Mouse (Mus musculus): ENCODE measurements at regions not wholly inside any gene's neighbourhood (a gene's known extent, or its start where the extent isn't known, plus 50 kb on each side); places are given as distances from the start of the nearest gene placed in this dataset.

- H3K4me1 ChIP-seq (replicated peaks; ENCODE audit: low read depth, low read length) = peaks cover 10% of the 10 kb centered on the region
- no peak overlapping the region for H3K4me3 ChIP-seq (replicated peaks; ENCODE audit: low read length)
- H3K27me3 ChIP-seq (ENCODE audit: insufficient read depth, low read length) = peaks cover 8% of the 10 kb centered on the region; the same call in 1 of the 2 replicates
- no peak for TF ChIP-seq CTCF (conservative IDR thresholded peaks at IDR 0.05; ENCODE audit: low read length)
- TF ChIP-seq NANOG (IDR thresholded peaks at IDR 0.05; ENCODE audit: borderline replicate concordance, low read length) = no peak
- no peaks in the 10 kb centered on the region for H3K36me3 ChIP-seq (ENCODE audit: insufficient read depth, low read length)
- H3K9me3 ChIP-seq (ENCODE audit: low read length) = no peaks in the 10 kb centered on the region
Measured at GRCm38 (mm10) chr7:116609406-116609805, 105.2 kb downstream of the Nucb2 start.

DNA sequence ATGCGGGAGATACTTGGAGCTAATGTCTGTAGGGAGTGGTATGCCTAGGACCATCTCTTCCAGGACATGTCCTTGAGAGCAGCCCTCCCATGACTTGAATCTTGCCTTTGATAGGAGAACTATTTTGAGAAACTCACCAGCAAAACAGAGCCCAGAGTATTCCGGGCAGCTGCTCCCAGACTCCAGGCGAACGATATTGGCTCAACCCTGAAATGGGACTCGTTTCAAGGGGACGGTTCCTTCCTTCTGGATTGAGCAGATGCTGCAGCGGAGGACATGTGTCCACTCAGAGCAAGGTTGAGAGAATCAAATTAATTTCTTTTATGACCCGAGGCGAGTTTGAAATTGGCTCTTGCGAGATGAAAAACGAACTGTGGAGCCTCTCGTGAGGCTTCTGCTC, 105.7 kb downstream of the Nucb2 start:
- peaks cover 8% of the 10 kb centered on the region; the same call in 1 of the 2 replicates for H3K27me3 ChIP-seq (ENCODE audit: insufficient read depth, low read length)
- no peak overlapping the region for H3K4me3 ChIP-seq (replicated peaks; ENCODE audit: low read length)
- no peaks in the 10 kb centered on the region for H3K36me3 ChIP-seq (ENCODE audit: insufficient read depth, low read length)
- no peaks in the 10 kb centered on the region for H3K9me3 ChIP-seq (ENCODE audit: low read length)
- H3K4me1 ChIP-seq (replicated peaks; ENCODE audit: low read depth, low read length) = peaks cover 10% of the 10 kb centered on the region
- TF ChIP-seq CTCF (conservative IDR thresholded peaks at IDR 0.05; ENCODE audit: low read length) (no peak), POU5F1 (IDR thresholded peaks at IDR 0.05; ENCODE audit: borderline replicate concordance, low read length) (no peak), NANOG (IDR thresholded peaks at IDR 0.05; ENCODE audit: borderline replicate concordance, low read length) (no peak)

DNA sequence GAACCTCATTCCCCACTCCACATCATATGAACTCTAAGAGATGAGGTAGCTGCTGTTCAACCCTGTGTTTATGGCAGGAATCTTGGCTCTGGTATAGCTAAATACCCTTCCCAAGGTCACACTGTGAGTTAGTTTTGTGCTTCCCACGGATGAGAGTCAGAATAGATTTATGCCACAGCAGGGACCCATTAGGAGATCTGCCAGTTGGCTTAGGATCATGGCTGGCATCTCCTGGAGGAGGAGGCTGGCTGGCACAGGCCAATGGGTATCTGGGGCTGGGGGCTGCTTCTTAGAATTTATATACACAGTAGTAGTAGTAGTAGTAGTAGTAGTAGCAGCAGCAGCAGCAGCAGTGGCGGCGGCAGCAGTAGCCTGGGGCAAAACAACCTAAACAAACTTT, 111.8 kb downstream of the Nucb2 start:
- Histone ChIP-seq H3K4me3 (replicated peaks; ENCODE audit: low read length) (no peak overlapping the region), H3K4me1 (replicated peaks; ENCODE audit: low read depth, low read length) (no peaks in the 10 kb centered on the region), H3K36me3 (ENCODE audit: insufficient read depth, low read length) (no peaks in the 10 kb centered on the region), H3K9me3 (ENCODE audit: low read length) (no peaks in the 10 kb centered on the region), H3K27me3 (ENCODE audit: insufficient read depth, low read length) (0 out of 2 replicates have a peak, but pooled peaks cover 4% of the 10 kb centered on the region)
- TF ChIP-seq NANOG (IDR thresholded peaks at IDR 0.05; ENCODE audit: borderline replicate concordance, low read length) (no peak), CTCF (conservative IDR thresholded peaks at IDR 0.05; ENCODE audit: low read length) (no peak), POU5F1 (IDR thresholded peaks at IDR 0.05; ENCODE audit: borderline replicate concordance, low read length) (no peak)

- H3K36me3 ChIP-seq (ENCODE audit: insufficient read depth, low read length) = no peaks in the 10 kb centered on the region
- no peak for TF ChIP-seq POU5F1 (IDR thresholded peaks at IDR 0.05; ENCODE audit: borderline replicate concordance, low read length)
- no peak for TF ChIP-seq CTCF (conservative IDR thresholded peaks at IDR 0.05; ENCODE audit: low read length)
- TF ChIP-seq NANOG (IDR thresholded peaks at IDR 0.05; ENCODE audit: borderline replicate concordance, low read length) = no peak
- 0 out of 2 replicates have a peak, but pooled peaks cover 5% of the 10 kb centered on the region for H3K27me3 ChIP-seq (ENCODE audit: insufficient read depth, low read length)
- no peaks in the 10 kb centered on the region for H3K9me3 ChIP-seq (ENCODE audit: low read length)
- H3K4me3 ChIP-seq (replicated peaks; ENCODE audit: low read length) = no peak overlapping the region
- no peaks in the 10 kb centered on the region for H3K4me1 ChIP-seq (replicated peaks; ENCODE audit: low read depth, low read length)
Measured at GRCm38 (mm10) chr7:116619636-116620035, 115.5 kb downstream of the Nucb2 start.

- H3K4me3 ChIP-seq (replicated peaks; ENCODE audit: low read length) = no peak overlapping the region
- H3K9me3 ChIP-seq (ENCODE audit: low read length) = no peaks in the 10 kb centered on the region
- no peak for TF ChIP-seq POU5F1 (IDR thresholded peaks at IDR 0.05; ENCODE audit: borderline replicate concordance, low read length)
- TF ChIP-seq NANOG (IDR thresholded peaks at IDR 0.05; ENCODE audit: borderline replicate concordance, low read length) = no peak
- TF ChIP-seq CTCF (conservative IDR thresholded peaks at IDR 0.05; ENCODE audit: low read length) = no peak
- H3K27me3 ChIP-seq (ENCODE audit: insufficient read depth, low read length) = 0 out of 2 replicates have a peak, but pooled peaks cover 5% of the 10 kb centered on the region
- no peaks in the 10 kb centered on the region for H3K36me3 ChIP-seq (ENCODE audit: insufficient read depth, low read length)
- no peaks in the 10 kb centered on the region for H3K4me1 ChIP-seq (replicated peaks; ENCODE audit: low read depth, low read length)
Measured at GRCm38 (mm10) chr7:116620381-116620780, 116.2 kb downstream of the Nucb2 start.

DNA sequence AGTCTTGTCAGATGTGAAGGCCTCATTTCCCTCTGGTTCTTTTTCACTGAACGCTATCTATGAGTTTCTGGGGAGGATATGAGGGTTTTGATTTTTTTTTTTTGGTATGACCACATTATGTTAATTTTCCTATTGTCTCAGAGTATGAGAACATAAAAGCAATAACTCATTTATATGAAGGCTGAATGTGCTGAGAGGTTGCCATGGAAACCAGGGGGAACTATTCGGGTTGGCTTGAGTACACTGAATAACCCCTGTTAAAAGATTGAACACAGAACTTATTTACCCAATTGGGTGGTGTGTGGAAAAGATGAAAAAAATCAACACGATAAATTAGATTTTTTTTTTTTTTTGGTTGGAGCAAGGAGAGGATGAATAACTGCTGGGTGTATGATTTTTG, 129.0 kb downstream of the Nucb2 start:
- no peak for TF ChIP-seq NANOG (IDR thresholded peaks at IDR 0.05; ENCODE audit: borderline replicate concordance, low read length)
- no peak for TF ChIP-seq POU5F1 (IDR thresholded peaks at IDR 0.05; ENCODE audit: borderline replicate concordance, low read length)
- TF ChIP-seq CTCF (conservative IDR thresholded peaks at IDR 0.05; ENCODE audit: low read length) = no peak
- no peaks in the 10 kb centered on the region for H3K9me3 ChIP-seq (ENCODE audit: low read length)
- H3K4me3 ChIP-seq (replicated peaks; ENCODE audit: low read length) = no peak overlapping the region
- H3K36me3 ChIP-seq (ENCODE audit: insufficient read depth, low read length) = no peaks in the 10 kb centered on the region
- no peaks in the 10 kb centered on the region for H3K4me1 ChIP-seq (replicated peaks; ENCODE audit: low read depth, low read length)
- no peaks in the 10 kb centered on the region for H3K27me3 ChIP-seq (ENCODE audit: insufficient read depth, low read length)

- Histone ChIP-seq H3K4me1 (replicated peaks; ENCODE audit: low read depth, low read length) (no peaks in the 10 kb centered on the region), H3K4me3 (replicated peaks; ENCODE audit: low read length) (no peak overlapping the region), H3K27me3 (ENCODE audit: insufficient read depth, low read length) (no peaks in the 10 kb centered on the region), H3K36me3 (ENCODE audit: insufficient read depth, low read length) (no peaks in the 10 kb centered on the region), H3K9me3 (ENCODE audit: low read length) (no peaks in the 10 kb centered on the region)
- TF ChIP-seq NANOG (IDR thresholded peaks at IDR 0.05; ENCODE audit: borderline replicate concordance, low read length) (no peak), POU5F1 (IDR thresholded peaks at IDR 0.05; ENCODE audit: borderline replicate concordance, low read length) (no peak), CTCF (conservative IDR thresholded peaks at IDR 0.05; ENCODE audit: low read length) (peak; percentile 83)
Measured at GRCm38 (mm10) chr7:116644902-116645650, 140.9 kb downstream of the Nucb2 start.

DNA sequence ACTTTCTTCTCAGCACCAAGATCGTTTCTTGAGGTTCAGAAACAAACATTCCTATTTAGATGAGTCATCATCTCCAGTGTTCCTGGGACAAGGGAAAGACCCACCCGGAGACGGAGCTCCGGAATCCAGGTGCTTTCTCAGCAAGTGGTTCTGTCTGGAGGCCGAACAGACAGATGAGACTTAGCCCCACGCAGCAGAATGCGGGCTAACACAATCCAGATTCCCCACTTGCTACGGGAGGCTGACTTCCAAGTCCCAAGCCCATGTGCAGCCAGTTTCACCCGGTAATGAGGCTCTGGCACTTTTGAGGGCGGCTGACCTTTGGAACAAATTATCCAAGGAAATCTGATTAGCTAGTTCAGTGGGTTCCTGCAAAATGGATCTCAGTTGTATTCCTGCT, 150.3 kb downstream of the Nucb2 start:
- Histone ChIP-seq H3K4me3 (replicated peaks; ENCODE audit: low read length) (no peak overlapping the region), H3K27me3 (ENCODE audit: insufficient read depth, low read length) (0 out of 2 replicates have a peak, but pooled peaks cover 3% of the 10 kb centered on the region), H3K9me3 (ENCODE audit: low read length) (no peaks in the 10 kb centered on the region), H3K36me3 (ENCODE audit: insufficient read depth, low read length) (no peaks in the 10 kb centered on the region), H3K4me1 (replicated peaks; ENCODE audit: low read depth, low read length) (peaks cover 4% of the 10 kb centered on the region; the same call in 1 of the 2 replicates)
- TF ChIP-seq NANOG (IDR thresholded peaks at IDR 0.05; ENCODE audit: borderline replicate concordance, low read length) (no peak), POU5F1 (IDR thresholded peaks at IDR 0.05; ENCODE audit: borderline replicate concordance, low read length) (no peak), CTCF (conservative IDR thresholded peaks at IDR 0.05; ENCODE audit: low read length) (no peak)

Measured in E14TG2a.4 (cell line).